Mouse (Mus musculus) hindbrain, embryonic 16.5 days (tissue): ENCODE data around the gene Coro1c. TPM values are rescaled to one million over a fixed set of nuclear protein-coding genes. Genes with fewer than 3 reads are reported as not detected.

Source experiments
- ATAC-seq: fragments of 200-750 bp; cut with Nextera tagmentation; 2 replicates; pipeline ENCODE4 v1.8.0; 2017; ENCODE audit warnings: moderate TSS enrichment, moderate library complexity
- H3K27ac ChIP-seq: fragments of 300-500 bp; sonication (generic); 2 replicates; pipeline ENCODE4 v1.5.1; 2014; ENCODE audit warnings: low read depth, mild to moderate bottlenecking, control low read depth, low read length, moderate library complexity
- H3K27me3 ChIP-seq: fragments of 300-500 bp; sonication (generic); replicated peaks from 2 replicates; pipeline ENCODE4 v1.6.1; 2014; ENCODE audit warnings: low read length; ENCODE audit not compliant: control insufficient read depth, insufficient read depth
- H3K36me3 ChIP-seq: fragments of 300-500 bp; sonication (generic); 2 replicates; pipeline ENCODE4 v1.6.1; 2014; ENCODE audit warnings: mild to moderate bottlenecking, low read length, moderate library complexity, mixed read lengths; ENCODE audit not compliant: control insufficient read depth, insufficient read depth
- H3K4me1 ChIP-seq: fragments of 300-500 bp; sonication (generic); 2 replicates; pipeline ENCODE4 v1.6.1; 2014; ENCODE audit warnings: low read depth, low read length; ENCODE audit not compliant: control insufficient read depth, insufficient read depth
- H3K4me2 ChIP-seq: fragments of 300-500 bp; sonication (generic); 2 replicates; pipeline ENCODE4 v1.6.1; 2014; ENCODE audit warnings: mild to moderate bottlenecking, low read length, control low read depth, moderate library complexity
- H3K4me3 ChIP-seq: fragments of 300-500 bp; sonication (generic); 2 replicates; pipeline ENCODE4 v1.5.1; 2014; ENCODE audit warnings: mild to moderate bottlenecking, low read length, control low read depth, moderate library complexity
- H3K9ac ChIP-seq: fragments of 300-500 bp; sonication (generic); 2 replicates; pipeline ENCODE4 v1.6.1; 2014; ENCODE audit warnings: low read depth, mild to moderate bottlenecking, control low read depth, low read length, moderate library complexity
- H3K9me3 ChIP-seq: fragments of 300-500 bp; sonication (generic); 2 replicates; pipeline ENCODE4 v1.6.1; 2014; ENCODE audit warnings: mild to moderate bottlenecking, low read length, moderate library complexity; ENCODE audit not compliant: control insufficient read depth
- WGBS: fragments of 180-500 bp; shearing (Covaris S2); extraction: QIAGEN DNeasy Blood & Tissue Kit; methylation state at CpG from one replicate; pipeline ENCODE4 v1.1.7; 2014; 5-methylcytosine and 5-hydroxymethylcytosine counted together
- polyA plus RNA-seq: library from polyadenylated mRNA; unstranded; fragments of >200 nt; fragmentation: Nextera tagmentation; extraction: Ambion mirVana; gene quantifications from 2 replicates; pipeline ENCODE4 v1.2.1, GENCODE M21; 2015

Coro1c gene
- polyA plus RNA-seq, 1 experiment from 2014 or later, result 176 TPM

DNA sequence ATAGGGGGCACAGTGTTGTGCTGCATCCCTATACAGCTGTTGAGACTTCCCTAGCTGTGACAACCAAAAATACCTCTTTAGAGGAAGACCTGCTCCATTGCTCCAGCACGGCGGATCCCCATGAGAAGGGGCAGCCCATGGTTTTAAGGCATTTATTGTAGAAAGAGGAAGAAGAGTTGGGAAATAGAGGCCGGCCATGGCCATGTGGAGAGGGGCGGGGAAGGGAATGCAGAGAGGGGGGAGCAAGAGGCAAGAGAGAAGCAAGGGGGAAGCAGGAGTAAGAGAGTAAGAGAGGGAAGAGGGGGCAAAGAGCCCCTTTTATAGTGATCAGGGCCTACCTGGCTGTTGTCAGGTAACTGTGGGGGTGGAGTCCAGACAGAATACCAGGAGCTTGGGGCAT, 98.4 kb downstream of the Coro1c start:
- no peak overlapping the region for H3K4me2 ChIP-seq
- no peaks in the 10 kb centered on the region; the same call in 1 of the 2 replicates for H3K27me3 ChIP-seq
- H3K27ac ChIP-seq, result no peak overlapping the region
- WGBS, result 92% methylated on average over 4 of the region's 4 CpGs
- no peaks in the 10 kb centered on the region for H3K4me1 ChIP-seq
- H3K9ac ChIP-seq, result no peak overlapping the region
- 0 out of 2 replicates have a peak, but pooled peaks cover 4% of the 10 kb centered on the region for H3K9me3 ChIP-seq
- no peak overlapping the region for H3K4me3 ChIP-seq
- no peaks in the 10 kb centered on the region for H3K36me3 ChIP-seq
- ATAC-seq, result no peak

DNA sequence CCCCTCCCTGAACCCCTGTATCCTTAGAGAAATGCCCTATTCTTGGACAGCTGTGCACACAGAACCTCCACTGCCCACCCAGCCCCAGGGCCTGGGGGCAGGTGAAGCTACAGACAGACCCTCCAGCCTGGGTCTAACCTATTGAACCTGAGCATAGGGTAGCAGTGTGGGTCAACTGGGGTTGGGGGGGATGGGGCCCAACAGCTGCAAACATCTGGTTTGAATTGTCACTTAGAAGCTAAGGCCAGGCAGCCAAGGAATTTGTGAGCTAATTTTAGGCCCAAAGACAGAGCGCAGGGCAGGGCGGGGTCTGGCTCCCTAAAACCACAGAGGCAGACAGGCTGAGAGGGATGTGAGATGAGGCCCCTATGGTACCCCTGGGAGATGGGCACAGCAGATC, 100.4 kb downstream of the Coro1c start:
- Histone ChIP-seq H3K4me2 (no peak overlapping the region), H3K9me3 (0 out of 2 replicates have a peak, but pooled peaks cover 4% of the 10 kb centered on the region), H3K27me3 (no peaks in the 10 kb centered on the region), H3K9ac (no peak overlapping the region), H3K4me1 (no peaks in the 10 kb centered on the region), H3K36me3 (no peaks in the 10 kb centered on the region), H3K4me3 (no peak overlapping the region), H3K27ac (no peak overlapping the region)
- no peak for ATAC-seq
- 80% methylated on average over 2 of the region's 2 CpGs for WGBS

DNA sequence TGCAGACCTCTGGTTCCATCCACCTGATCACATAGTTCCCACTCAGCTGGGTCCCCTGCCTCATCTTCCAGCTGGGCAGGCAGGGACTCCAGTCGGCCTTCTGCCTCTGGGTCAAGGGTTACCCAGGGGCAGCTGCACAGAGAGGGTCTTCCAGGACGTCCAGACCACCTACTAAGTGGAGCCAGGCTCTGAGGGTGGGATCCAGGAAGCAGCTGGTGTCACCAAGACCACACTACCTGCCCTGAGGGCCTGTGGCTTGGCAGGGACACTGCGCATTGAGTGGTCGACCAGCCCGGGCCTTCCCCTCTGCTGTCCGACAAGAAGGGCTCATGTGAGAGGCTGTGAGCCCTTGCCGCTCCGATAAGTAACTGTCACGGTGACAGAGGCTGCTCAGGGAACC, 100.8 kb downstream of the Coro1c start:
- H3K4me1 ChIP-seq, result no peaks in the 10 kb centered on the region
- H3K4me3 ChIP-seq, result no peak overlapping the region
- no peaks in the 10 kb centered on the region for H3K27me3 ChIP-seq
- H3K4me2 ChIP-seq, result no peak overlapping the region
- H3K36me3 ChIP-seq, result no peaks in the 10 kb centered on the region
- 56% methylated on average over 9 of the region's 9 CpGs for WGBS
- no peak overlapping the region for H3K27ac ChIP-seq
- 0 out of 2 replicates have a peak, but pooled peaks cover 4% of the 10 kb centered on the region for H3K9me3 ChIP-seq
- no peak overlapping the region for H3K9ac ChIP-seq
- ATAC-seq, result no peak

DNA sequence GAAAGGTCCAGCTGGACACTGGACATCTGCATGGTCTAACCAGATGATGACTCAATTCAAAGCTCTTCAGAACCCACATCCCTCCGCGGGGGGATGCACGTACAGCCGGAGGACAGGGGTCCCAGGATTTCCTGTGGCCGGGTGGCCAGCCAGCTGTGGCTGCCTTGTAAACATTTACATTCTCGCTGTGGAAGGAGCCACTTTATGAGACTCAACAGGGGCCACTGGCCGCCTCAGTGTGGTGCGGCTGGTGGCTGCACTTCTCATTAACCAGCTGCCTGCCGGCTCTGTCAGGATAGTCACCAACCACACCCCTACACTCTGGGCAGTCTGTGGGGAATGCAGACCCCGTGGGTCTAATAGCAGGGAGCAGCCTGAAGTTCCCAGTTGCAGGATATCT, 102.1 kb downstream of the Coro1c start:
- no peak overlapping the region for H3K9ac ChIP-seq
- H3K4me1 ChIP-seq, result no peaks in the 10 kb centered on the region
- WGBS, result 36% methylated on average over 10 of the region's 10 CpGs
- H3K27ac ChIP-seq, result no peak overlapping the region
- ATAC-seq, result no peak
- H3K4me2 ChIP-seq, result no peak overlapping the region
- H3K27me3 ChIP-seq, result no peaks in the 10 kb centered on the region
- H3K9me3 ChIP-seq, result 0 out of 2 replicates have a peak, but pooled peaks cover 4% of the 10 kb centered on the region
- no peak overlapping the region for H3K4me3 ChIP-seq
- H3K36me3 ChIP-seq, result no peaks in the 10 kb centered on the region

GRCm38 (mm10) chr5:113805301-113805700, 103.3 kb downstream of the Coro1c start:
- H3K9me3 ChIP-seq, result no peaks in the 10 kb centered on the region
- no peaks in the 10 kb centered on the region for H3K27me3 ChIP-seq
- WGBS, result 89% methylated on average over 9 of the region's 9 CpGs
- H3K27ac ChIP-seq, result no peak overlapping the region
- H3K36me3 ChIP-seq, result no peaks in the 10 kb centered on the region
- H3K4me1 ChIP-seq, result no peaks in the 10 kb centered on the region
- no peak overlapping the region for H3K4me3 ChIP-seq
- H3K4me2 ChIP-seq, result no peak overlapping the region
- ATAC-seq, result no peak
- no peak overlapping the region for H3K9ac ChIP-seq

- Histone ChIP-seq H3K9ac (no peak overlapping the region), H3K4me1 (no peaks in the 10 kb centered on the region), H3K36me3 (no peaks in the 10 kb centered on the region), H3K27me3 (no peaks in the 10 kb centered on the region), H3K4me3 (no peak overlapping the region), H3K9me3 (no peaks in the 10 kb centered on the region), H3K4me2 (no peak overlapping the region), H3K27ac (no peak overlapping the region)
- WGBS, result 64% methylated on average over 7 of the region's 7 CpGs
- no peak for ATAC-seq
These were observed 104.1 kb downstream of the Coro1c start for GRCm38 (mm10) chr5:113804395-113804966.

GRCm38 (mm10) chr5:113800280-113800679, 108.3 kb downstream of the Coro1c start, which contains the start of gene Tmem119:
Tmem119 (minus strand) TSS chr5:113800516.
- H3K27me3 ChIP-seq, result peaks cover 3% of the 10 kb centered on the region; the same call in 1 of the 2 replicates
- no peaks in the 10 kb centered on the region for H3K4me1 ChIP-seq
- no peak within 1 kb of the TSS; the same call in 1 of the 2 replicates for H3K4me3 ChIP-seq
- no peaks in the 10 kb centered on the region for H3K36me3 ChIP-seq
- H3K4me2 ChIP-seq, result peak within 1 kb of the TSS; percentile 12; the same call in 1 of the 2 replicates
- WGBS, result under 1% methylated on average over 11 of the region's 11 CpGs
- no peaks in the 10 kb centered on the region for H3K9me3 ChIP-seq
- ATAC-seq, result peak; percentile 52; the same call in 1 of the 2 replicates
- H3K9ac ChIP-seq, result no peak within 1 kb of the TSS
- H3K27ac ChIP-seq, result no peak within 1 kb of the TSS

DNA sequence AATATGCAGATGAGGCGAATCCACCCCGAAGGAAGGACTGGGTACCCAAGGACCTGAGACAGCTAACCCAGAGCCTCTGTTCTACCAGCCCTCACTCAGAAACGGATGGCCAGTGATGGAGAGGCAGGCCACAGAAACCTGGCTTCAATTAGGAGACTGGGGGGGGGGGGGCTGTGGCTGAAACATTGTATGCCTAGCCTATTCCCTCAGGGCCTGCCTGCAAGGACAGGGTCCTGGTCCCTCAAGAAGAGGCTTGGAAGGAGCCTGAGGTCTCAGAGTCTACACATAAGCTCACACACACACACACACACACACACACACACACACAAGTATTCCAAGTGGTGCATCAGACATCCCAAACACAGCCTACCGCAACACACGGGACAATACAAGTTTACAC, 108.9 kb downstream of the Coro1c start:
- H3K27ac ChIP-seq, result no peak overlapping the region
- no peak for ATAC-seq

GRCm38 (mm10) chr5:113798525-113798924, 110.0 kb downstream of the Coro1c start:
- no peak overlapping the region for H3K4me3 ChIP-seq
- H3K27me3 ChIP-seq, result peaks cover 3% of the 10 kb centered on the region; the same call in 1 of the 2 replicates
- no peak overlapping the region for H3K4me2 ChIP-seq
- no peak overlapping the region for H3K27ac ChIP-seq
- no peaks in the 10 kb centered on the region for H3K9me3 ChIP-seq
- no peaks in the 10 kb centered on the region for H3K36me3 ChIP-seq
- H3K4me1 ChIP-seq, result no peaks in the 10 kb centered on the region
- no peak overlapping the region for H3K9ac ChIP-seq
- WGBS, result 78% methylated on average over 9 of the region's 9 CpGs
- no peak for ATAC-seq

More for the DNA sequence above, 108.9 kb downstream of the Coro1c start:
- Histone ChIP-seq H3K27me3 (peaks cover 3% of the 10 kb centered on the region; the same call in 1 of the 2 replicates), H3K9ac (no peak overlapping the region), H3K4me1 (no peaks in the 10 kb centered on the region), H3K9me3 (no peaks in the 10 kb centered on the region), H3K4me2 (no peak overlapping the region), H3K36me3 (no peaks in the 10 kb centered on the region), H3K4me3 (no peak overlapping the region; the same call in 1 of the 2 replicates)
- WGBS, result 38% methylated on average over 5 of the region's 5 CpGs
